Mouse (Mus musculus) erythroid progenitor cell, adult 5-6 weeks (primary cell): ENCODE measurements around the gene Olfr1166. TPM values are rescaled to one million over a fixed set of nuclear protein-coding genes. Genes with fewer than 3 reads are reported as not detected.
"Not testable (repeated sequence)": the region's sequence is repeated elsewhere in the genome, so short reads cannot be mapped to it uniquely, and the experiment has no call there.

Experiments
- ATAC-seq: replicated peaks from 2 replicates; pipeline ENCODE4 v1.8.0; 2016; ENCODE audit warnings: moderate number of reproducible peaks, mild to moderate bottlenecking, moderate TSS enrichment, inconsistent platforms; ENCODE audit not compliant: poor library complexity, low FRiP score, severe bottlenecking
- total RNA-seq, 2 experiments: library from RNA; stranded (forward) in 1 of 2; stranded (reverse) in 1 of 2; fragments of 150-400 nt in 1 of 2; fragments of 186-747, 209-891 nt in 1 of 2; gene quantifications; 2 replicates each; pipeline versions ENCODE4 v1.2.3 to v1.2.4; 2015 to 2017; ENCODE audit warnings: low replicate concordance in 2 of 2

Gene Olfr1166
- total RNA-seq (2015; ENCODE audit: low replicate concordance), result not detected in 2 replicates
- total RNA-seq (2017; ENCODE audit: low replicate concordance), result not detected in 2 replicates

DNA sequence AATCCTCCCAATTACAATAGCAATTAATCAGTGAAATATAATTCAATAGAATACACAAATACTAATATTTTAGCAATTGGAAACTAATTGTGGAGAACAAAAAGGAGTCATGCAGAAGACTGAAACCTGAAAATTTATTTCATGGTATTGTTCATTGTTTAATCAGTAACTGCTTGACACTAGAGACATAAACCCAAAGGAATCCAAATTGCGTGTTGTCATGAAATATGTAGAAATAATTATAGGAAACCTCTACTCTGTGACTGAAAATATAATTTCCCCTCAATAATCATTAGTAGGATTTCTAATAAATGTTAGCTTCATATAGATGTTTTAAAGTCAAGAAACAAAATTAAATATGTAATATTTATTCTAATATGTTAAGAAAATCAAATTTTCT, at the start of gene Olfr1166:
Gene Olfr1166, minus strand, starts transcription at position 101 of the 400 bp plus-strand sequence.
- ATAC-seq, result no peak

DNA sequence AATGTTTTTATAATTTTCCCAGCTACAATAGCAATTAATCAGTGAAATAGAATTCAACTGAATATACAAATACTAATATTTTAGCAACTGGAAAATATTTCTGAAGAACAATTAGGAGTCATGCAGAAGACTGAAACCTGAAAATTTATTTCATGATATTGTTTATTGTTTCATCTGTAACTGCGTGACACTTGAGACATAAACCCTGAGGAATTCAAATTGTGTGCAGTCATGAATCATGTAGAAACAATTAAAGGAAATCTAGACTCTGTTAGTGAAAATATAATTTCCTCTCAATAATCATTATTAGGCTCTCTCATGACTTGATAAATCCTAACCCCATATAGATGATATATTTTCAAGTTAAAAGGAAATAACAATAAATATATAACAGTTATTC, 27.0 kb upstream of the Olfr1166 start, which contains the start of gene Olfr1167:
Gene Olfr1167, minus strand, starts transcription at position 101 of the 400 bp plus-strand sequence.
- not testable (repeated sequence) for ATAC-seq

DNA sequence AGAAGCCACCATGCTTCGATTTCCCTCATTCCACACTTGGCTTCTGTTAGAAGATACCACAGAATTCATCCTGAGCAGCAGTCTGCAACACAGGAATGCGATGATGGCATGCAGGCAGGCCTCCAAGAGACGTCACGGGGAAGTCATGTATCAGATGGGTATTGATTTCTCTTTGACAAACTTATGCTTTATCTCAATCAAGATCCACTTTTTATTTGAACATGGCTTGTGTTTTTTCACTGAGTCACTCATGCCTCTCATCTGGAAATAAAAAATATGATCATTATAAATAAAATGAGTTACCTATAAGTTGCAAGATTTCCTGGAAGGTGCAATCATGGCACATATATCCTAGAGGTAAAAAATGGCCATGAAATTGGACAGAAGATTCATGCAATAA, 34.2 kb downstream of the Olfr1166 start, which contains the start of gene Olfr1164:
Gene Olfr1164, minus strand, starts transcription at position 101 of the 400 bp plus-strand sequence.
- ATAC-seq, result no peak

Other genes starting within 250 kb of the Olfr1166 start
- gene Olfr1153, start 233.3 kb downstream of the Olfr1166 start, total RNA-seq (2015; ENCODE audit: low replicate concordance), result not detected in 2 replicates
- gene Olfr1153, start 233.3 kb downstream of the Olfr1166 start, total RNA-seq (2017; ENCODE audit: low replicate concordance), result not detected in 2 replicates
- gene Olfr1154, start 223.1 kb downstream of the Olfr1166 start, total RNA-seq (2015; ENCODE audit: low replicate concordance), result not detected in 2 replicates
- gene Olfr1154, start 223.1 kb downstream of the Olfr1166 start, total RNA-seq (2017; ENCODE audit: low replicate concordance), result not detected in 2 replicates
- gene Olfr1155, start 183.1 kb downstream of the Olfr1166 start, total RNA-seq (2015; ENCODE audit: low replicate concordance), result not detected in 2 replicates
- not detected in 2 replicates for gene Olfr1155, start 183.1 kb downstream of the Olfr1166 start, total RNA-seq (2017; ENCODE audit: low replicate concordance)
- gene Olfr1156, start 175.2 kb downstream of the Olfr1166 start, total RNA-seq (2015; ENCODE audit: low replicate concordance), result not detected in 2 replicates
- not detected in 2 replicates for gene Olfr1156, start 175.2 kb downstream of the Olfr1166 start, total RNA-seq (2017; ENCODE audit: low replicate concordance)
- gene Olfr1157, start 160.0 kb downstream of the Olfr1166 start, total RNA-seq (2015; ENCODE audit: low replicate concordance), result not detected in 2 replicates
- gene Olfr1157, start 160.0 kb downstream of the Olfr1166 start, total RNA-seq (2017; ENCODE audit: low replicate concordance), result not detected in 2 replicates
- not detected in 2 replicates for gene Olfr74, start 153.6 kb downstream of the Olfr1166 start, total RNA-seq (2015; ENCODE audit: low replicate concordance)
- gene Olfr74, start 153.6 kb downstream of the Olfr1166 start, total RNA-seq (2017; ENCODE audit: low replicate concordance), result not detected in 2 replicates
- not detected in 2 replicates for gene Olfr1158, start 138.2 kb downstream of the Olfr1166 start, total RNA-seq (2015; ENCODE audit: low replicate concordance)
- gene Olfr1158, start 138.2 kb downstream of the Olfr1166 start, total RNA-seq (2017; ENCODE audit: low replicate concordance), result not detected in 2 replicates
- not detected in 2 replicates for gene Olfr1160, start 120.0 kb downstream of the Olfr1166 start, total RNA-seq (2015; ENCODE audit: low replicate concordance)
- not detected in 2 replicates for gene Olfr1160, start 120.0 kb downstream of the Olfr1166 start, total RNA-seq (2017; ENCODE audit: low replicate concordance)
- not detected in 2 replicates for gene Olfr1161, start 105.5 kb downstream of the Olfr1166 start, total RNA-seq (2015; ENCODE audit: low replicate concordance)
- gene Olfr1161, start 105.5 kb downstream of the Olfr1166 start, total RNA-seq (2017; ENCODE audit: low replicate concordance), result not detected in 2 replicates
- not detected in 2 replicates for gene Olfr73, start 90.6 kb downstream of the Olfr1166 start, total RNA-seq (2015; ENCODE audit: low replicate concordance)
- gene Olfr73, start 90.6 kb downstream of the Olfr1166 start, total RNA-seq (2017; ENCODE audit: low replicate concordance), result not detected in 2 replicates
- not detected in 2 replicates for gene Olfr1162, start 77.1 kb downstream of the Olfr1166 start, total RNA-seq (2015; ENCODE audit: low replicate concordance)
- gene Olfr1162, start 77.1 kb downstream of the Olfr1166 start, total RNA-seq (2017; ENCODE audit: low replicate concordance), result not detected in 2 replicates
- gene Olfr1163, start 56.4 kb downstream of the Olfr1166 start, total RNA-seq (2015; ENCODE audit: low replicate concordance), result not detected in 2 replicates
- gene Olfr1163, start 56.4 kb downstream of the Olfr1166 start, total RNA-seq (2017; ENCODE audit: low replicate concordance), result not detected in 2 replicates
- not detected in 2 replicates for gene Olfr1164, start 34.3 kb downstream of the Olfr1166 start, total RNA-seq (2015; ENCODE audit: low replicate concordance)
- not detected in 2 replicates for gene Olfr1164, start 34.3 kb downstream of the Olfr1166 start, total RNA-seq (2017; ENCODE audit: low replicate concordance)
- not detected in 2 replicates for gene Olfr1167, start 26.9 kb upstream of the Olfr1166 start, total RNA-seq (2015; ENCODE audit: low replicate concordance)
- not detected in 2 replicates for gene Olfr1167, start 26.9 kb upstream of the Olfr1166 start, total RNA-seq (2017; ENCODE audit: low replicate concordance)
- gene Olfr1168, start 53.6 kb upstream of the Olfr1166 start, total RNA-seq (2015; ENCODE audit: low replicate concordance), result not detected in 2 replicates
- not detected in 2 replicates for gene Olfr1168, start 53.6 kb upstream of the Olfr1166 start, total RNA-seq (2017; ENCODE audit: low replicate concordance)
- not detected in 2 replicates for gene Olfr1170, start 100.1 kb upstream of the Olfr1166 start, total RNA-seq (2015; ENCODE audit: low replicate concordance)
- gene Olfr1170, start 100.1 kb upstream of the Olfr1166 start, total RNA-seq (2017; ENCODE audit: low replicate concordance), result not detected in 2 replicates
- gene Olfr1173, start 151.6 kb upstream of the Olfr1166 start, total RNA-seq (2015; ENCODE audit: low replicate concordance), result not detected in 2 replicates
- not detected in 2 replicates for gene Olfr1173, start 151.6 kb upstream of the Olfr1166 start, total RNA-seq (2017; ENCODE audit: low replicate concordance)
- not detected in 2 replicates for gene Olfr1174-ps, start 186.9 kb upstream of the Olfr1166 start, total RNA-seq (2015; ENCODE audit: low replicate concordance)
- gene Olfr1174-ps, start 186.9 kb upstream of the Olfr1166 start, total RNA-seq (2017; ENCODE audit: low replicate concordance), result not detected in 2 replicates
- not detected in 2 replicates for gene Olfr1175-ps, start 198.9 kb upstream of the Olfr1166 start, total RNA-seq (2015; ENCODE audit: low replicate concordance)
- not detected in 2 replicates for gene Olfr1175-ps, start 198.9 kb upstream of the Olfr1166 start, total RNA-seq (2017; ENCODE audit: low replicate concordance)
- gene Olfr1176, start 208.4 kb upstream of the Olfr1166 start, total RNA-seq (2015; ENCODE audit: low replicate concordance), result not detected in 2 replicates
- not detected in 2 replicates for gene Olfr1176, start 208.4 kb upstream of the Olfr1166 start, total RNA-seq (2017; ENCODE audit: low replicate concordance)
- not detected in 2 replicates for gene Olfr1177-ps, start 218.2 kb upstream of the Olfr1166 start, total RNA-seq (2015; ENCODE audit: low replicate concordance)
- gene Olfr1177-ps, start 218.2 kb upstream of the Olfr1166 start, total RNA-seq (2017; ENCODE audit: low replicate concordance), result not detected in 2 replicates